Mouse (Mus musculus): ENCODE measurements around the gene Zfp189.
A peak's percentile ranks its signal among the peaks of the same experiment; 100 is the strongest.
"Not testable (repeated sequence)": the region's sequence is repeated elsewhere in the genome, so short reads cannot be mapped to it uniquely, and the experiment has no call there.

Zfp189 gene

DNA sequence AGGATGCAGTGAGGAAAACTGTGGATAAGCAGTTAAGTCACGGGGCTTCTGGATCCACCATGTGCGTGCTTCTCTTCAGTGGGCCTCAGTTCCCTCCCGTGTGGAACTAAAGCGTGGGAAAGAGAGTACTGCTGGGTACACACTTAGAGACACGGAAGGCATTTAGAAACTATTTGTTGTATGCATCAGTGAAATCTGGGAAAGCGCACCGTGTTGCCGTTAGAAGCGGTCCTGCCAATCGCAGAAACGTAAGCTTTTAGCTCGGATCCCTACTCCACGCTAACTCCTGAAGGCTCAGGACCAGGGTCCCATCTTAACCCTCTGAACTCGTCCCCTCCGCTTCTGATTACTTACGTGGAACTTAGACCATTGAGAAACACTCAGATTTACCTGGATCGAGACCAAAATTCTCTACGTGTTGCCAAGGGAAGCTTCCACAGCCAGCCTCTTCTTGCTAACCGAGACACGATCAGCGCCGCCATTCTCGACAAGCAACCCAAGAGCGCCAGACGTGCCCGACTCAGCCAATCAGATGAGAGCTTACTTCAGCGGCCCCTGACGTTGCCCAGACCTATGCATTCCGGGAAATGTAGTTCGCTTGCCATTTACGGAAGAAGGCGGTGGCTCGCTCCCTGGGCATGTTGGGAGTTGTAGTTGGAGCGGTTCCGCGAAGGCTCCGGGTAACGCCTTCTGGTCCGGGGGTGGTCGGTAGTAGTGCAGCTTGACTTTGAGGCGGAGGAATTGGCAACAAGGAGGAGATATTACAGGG is at the start of gene Zfp189, which contains the start of gene Mrpl50:
TSS of gene Zfp189 (plus strand) at position 605 of the 769 bp plus-strand sequence.
TSS of gene Mrpl50 (minus strand) at position 522 of the 769 bp plus-strand sequence.
- DNase-seq (ENCODE audit: low spot score in 2 of 2) = peak; percentile 84 to 91

DNA sequence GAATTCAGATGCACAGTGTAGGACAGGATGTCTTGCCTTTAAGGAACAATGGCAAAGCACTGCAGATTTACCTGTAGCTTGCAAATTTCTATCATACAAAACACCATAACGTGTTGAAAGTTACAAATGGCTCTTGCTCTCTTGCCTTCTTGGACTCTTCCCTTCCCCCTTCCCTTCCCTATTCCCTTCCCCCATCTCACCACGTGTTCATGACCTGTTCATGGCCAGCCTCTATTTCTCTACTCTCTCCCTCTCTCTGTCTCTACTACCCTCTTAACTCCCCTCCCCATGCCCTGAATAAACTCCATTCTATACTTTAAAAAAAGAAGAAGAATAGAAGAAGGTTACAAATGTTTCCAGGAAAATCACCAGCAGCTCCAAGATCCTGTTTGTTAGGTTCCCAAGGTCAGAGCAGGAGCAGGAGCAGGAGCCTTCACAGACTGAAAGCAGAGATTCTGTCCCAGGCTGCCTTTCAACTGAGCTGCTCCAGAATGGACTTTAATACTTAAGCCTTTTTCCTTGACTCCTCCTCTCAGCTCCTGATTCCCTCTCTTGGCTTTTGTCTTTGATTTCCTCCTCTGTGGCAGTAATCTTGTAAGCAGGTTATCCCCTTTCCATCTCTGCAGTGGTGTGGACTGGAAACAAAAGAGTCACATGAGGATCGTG is 47.4 kb upstream of the Zfp189 start, which contains the start of gene Acnat1:
TSS of gene Acnat1 (minus strand) at position 478 of the 666 bp plus-strand sequence.
- DNase-seq (ENCODE audit: low spot score in 2 of 2) = no peak

DNA sequence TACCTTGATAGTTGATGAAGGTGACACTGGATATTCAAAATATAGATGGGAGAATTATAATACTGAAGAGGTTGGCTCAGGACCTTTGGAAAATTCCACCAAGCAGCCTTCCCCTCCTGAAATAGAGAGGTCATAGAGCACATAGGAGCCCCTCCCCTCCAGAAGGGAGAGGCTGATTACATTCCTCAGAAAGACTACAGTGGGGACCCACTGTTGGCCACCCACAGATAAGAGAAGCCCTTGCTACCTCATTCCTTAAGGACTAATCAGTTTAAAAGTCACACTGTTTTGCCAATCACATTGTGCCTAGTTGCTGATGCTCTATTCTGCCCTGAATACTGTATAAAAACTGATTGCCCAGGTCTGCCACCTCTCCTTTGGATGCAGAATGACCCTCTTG is 46.4 kb upstream of the Zfp189 start:
- DNase-seq (ENCODE audit: low spot score in 2 of 2) = no peak

- DNase-seq (ENCODE audit: low spot score in 2 of 2) = no peak
These were observed 42.7 kb upstream of the Zfp189 start for GRCm38 (mm10) chr4:49478118-49478877.

DNA sequence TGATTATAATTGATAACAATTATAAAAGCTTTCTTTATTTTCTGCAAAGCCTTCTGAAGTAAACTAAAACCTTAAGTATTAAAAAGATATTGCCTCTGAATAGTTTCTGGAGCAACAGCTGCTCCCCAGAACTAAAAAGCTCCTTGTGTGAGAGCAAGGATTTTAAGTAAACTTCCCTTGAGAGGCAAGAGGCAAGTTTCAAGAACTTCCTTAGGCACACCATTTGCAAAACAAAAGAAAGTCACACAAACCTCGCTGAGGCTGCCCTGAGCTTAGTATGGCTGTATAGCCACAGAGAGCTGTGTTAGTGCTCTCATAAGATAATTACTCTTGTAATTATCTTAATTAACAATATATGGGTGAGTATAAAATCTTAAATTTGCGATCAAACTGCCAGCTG is 41.9 kb upstream of the Zfp189 start:
- not testable (repeated sequence) for DNase-seq (ENCODE audit: low spot score in 2 of 2)

GRCm38 (mm10) chr4:49480104-49480760 is 40.7 kb upstream of the Zfp189 start:
- no peak for DNase-seq (ENCODE audit: low spot score in 2 of 2)

GRCm38 (mm10) chr4:49480896-49481295 is 40.1 kb upstream of the Zfp189 start:
- DNase-seq (ENCODE audit: low spot score in 2 of 2) = no peak

DNA sequence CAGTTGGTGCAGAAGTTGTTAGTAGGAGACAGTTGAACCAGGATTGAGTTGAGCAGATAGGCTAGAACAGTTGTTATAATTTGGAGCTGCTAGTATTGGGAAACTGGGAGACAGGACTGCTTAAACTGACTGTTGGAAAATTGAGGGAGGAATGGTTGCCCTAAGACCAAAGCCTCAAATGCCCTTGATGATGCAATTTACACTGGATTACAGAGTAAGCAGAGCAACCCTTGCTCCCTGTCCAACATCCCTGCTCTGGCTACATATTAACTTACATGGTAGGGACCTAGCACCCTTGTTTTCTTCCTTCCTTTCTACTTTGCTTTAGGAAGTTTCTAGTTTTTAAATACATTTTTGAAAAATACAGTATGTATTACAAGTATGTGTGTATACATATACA is 35.5 kb upstream of the Zfp189 start:
- no peak for DNase-seq (ENCODE audit: low spot score in 2 of 2)

DNA sequence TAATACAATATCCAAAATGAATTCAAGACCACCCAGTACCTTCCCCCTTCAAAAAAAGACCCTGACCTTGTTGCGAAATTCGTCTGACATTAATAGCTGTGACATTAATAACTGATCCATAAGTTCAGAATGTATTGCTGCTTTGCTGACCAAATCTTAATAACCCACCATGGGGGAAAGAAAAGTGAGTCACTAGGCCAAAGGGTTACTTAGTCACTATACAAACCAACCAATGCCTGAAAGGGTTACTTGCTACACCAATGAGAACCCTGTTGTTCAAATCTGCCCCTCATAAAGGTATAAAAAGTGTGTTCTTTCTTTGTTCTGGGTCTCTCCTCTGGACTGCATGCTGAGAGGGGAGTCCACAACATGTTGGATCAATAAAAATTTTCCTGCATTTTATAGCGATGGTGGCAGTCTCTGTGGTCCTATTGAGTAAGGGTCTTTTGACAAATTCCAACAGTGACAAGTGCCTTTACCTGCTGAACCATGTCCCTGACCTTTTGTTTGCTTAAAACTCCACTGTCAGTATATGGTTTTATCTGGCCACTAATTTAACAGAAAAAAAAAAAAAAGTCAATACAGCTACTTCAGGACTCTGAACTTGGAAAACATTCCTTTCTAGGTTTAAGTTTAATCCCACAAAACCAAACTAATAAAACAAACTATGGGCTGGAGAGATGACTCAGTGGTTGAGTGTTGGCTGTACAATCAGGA is 34.9 kb upstream of the Zfp189 start:
- DNase-seq (ENCODE audit: low spot score in 2 of 2) = not testable (repeated sequence)

- DNase-seq (ENCODE audit: low spot score in 2 of 2) = no peak
These were observed 17.4 kb upstream of the Zfp189 start for GRCm38 (mm10) chr4:49503563-49503962.

DNA sequence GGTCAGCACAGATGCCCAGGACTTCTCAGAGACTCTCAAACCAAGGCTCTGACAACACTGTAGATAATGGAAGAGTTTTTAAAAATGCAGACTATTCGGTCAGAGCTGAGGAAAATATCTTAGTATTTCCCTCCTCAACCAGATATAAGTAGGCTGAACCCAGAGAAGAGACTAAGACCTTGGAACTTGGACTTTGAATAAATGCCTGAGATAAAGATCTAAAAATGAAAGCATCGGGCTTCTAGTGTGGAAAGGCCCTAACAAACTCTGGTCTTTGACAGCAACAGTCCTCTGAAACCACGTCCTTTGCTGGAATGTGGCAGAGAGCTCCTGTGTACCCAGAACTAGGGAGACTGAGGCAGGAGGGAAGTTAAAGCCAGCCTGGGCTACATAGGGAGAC is 14.6 kb upstream of the Zfp189 start, which contains the start of gene Baat:
TSS of gene Baat (minus strand) at position 172 of the 400 bp plus-strand sequence.
- DNase-seq (ENCODE audit: low spot score in 2 of 2) = no peak

GRCm38 (mm10) chr4:49509183-49509582 is 11.8 kb upstream of the Zfp189 start:
- DNase-seq (ENCODE audit: low spot score in 2 of 2) = no peak

DNA sequence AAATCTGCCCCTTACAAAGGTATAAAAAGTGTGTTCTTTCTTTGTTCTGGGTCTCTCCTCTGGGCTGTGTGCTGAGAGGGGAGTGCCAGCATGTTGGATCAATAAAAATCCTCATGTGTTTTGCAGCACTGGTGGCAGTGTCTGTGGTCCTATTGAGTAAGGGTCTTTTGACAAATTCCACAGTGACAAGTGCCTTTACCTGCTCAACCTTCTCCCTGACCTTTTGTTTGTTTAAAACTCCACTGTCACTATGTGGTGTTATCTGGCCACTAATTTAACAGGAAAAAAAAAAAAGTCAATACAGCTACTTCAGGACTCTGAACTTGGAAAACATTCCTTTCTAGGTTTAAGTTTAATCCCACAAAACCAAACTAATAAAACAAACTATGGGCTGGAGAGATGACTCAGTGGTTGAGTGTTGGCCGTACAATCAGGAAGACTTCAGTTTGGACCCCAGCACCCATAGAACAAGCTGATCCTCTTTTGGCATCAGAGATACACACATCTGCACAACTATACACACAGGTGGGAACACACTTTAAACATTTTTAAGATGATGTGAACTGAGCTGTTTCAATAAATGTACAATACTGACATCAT is 10.6 kb upstream of the Zfp189 start:
- not testable (repeated sequence) for DNase-seq (ENCODE audit: low spot score in 2 of 2)

- DNase-seq (ENCODE audit: low spot score in 2 of 2) = no peak
These were observed 8.3 kb upstream of the Zfp189 start for GRCm38 (mm10) chr4:49512636-49513035.

GRCm38 (mm10) chr4:49514441-49514840 is 6.5 kb upstream of the Zfp189 start:
- no peak for DNase-seq (ENCODE audit: low spot score in 2 of 2)

- no peak for DNase-seq (ENCODE audit: low spot score in 2 of 2)
These were observed 1.5 kb upstream of the Zfp189 start for GRCm38 (mm10) chr4:49519476-49519875.

- no peak for DNase-seq (ENCODE audit: low spot score in 2 of 2)
These were observed 370 bp downstream of the Zfp189 start for GRCm38 (mm10) chr4:49521346-49521745.

- peak; percentile 42 to 74 for DNase-seq (ENCODE audit: low spot score in 2 of 2)
These were observed 1.6 kb downstream of the Zfp189 start for GRCm38 (mm10) chr4:49522576-49522975.

GRCm38 (mm10) chr4:49535036-49535435 is 14.1 kb downstream of the Zfp189 start:
- no peak for DNase-seq (ENCODE audit: low spot score in 2 of 2)

- no peak for DNase-seq (ENCODE audit: low spot score in 2 of 2)
These were observed 14.8 kb downstream of the Zfp189 start for GRCm38 (mm10) chr4:49535675-49536294.
